Mouse (Mus musculus) mesoderm, embryonic 11.5 days (tissue): ENCODE results near the gene Cdc42ep2.
"Not testable (repeated sequence)": the region's sequence is repeated elsewhere in the genome, so short reads cannot be mapped to it uniquely, and the experiment has no call there.

Experiments
- DNase-seq: peaks from one replicate; pipeline ENCODE4 v3.0.0-alpha.2; 2012; ENCODE audit warnings: low read depth, low spot score

The Cdc42ep2 gene

GRCm38 (mm10) chr19:5912103-5913006 lies 12.3 kb downstream of the Cdc42ep2 start:
- peak; percentile 100 for DNase-seq

- DNase-seq, result no peak
Observed at GRCm38 (mm10) chr19:5911430-5912102, 13.1 kb downstream of the Cdc42ep2 start.

DNA sequence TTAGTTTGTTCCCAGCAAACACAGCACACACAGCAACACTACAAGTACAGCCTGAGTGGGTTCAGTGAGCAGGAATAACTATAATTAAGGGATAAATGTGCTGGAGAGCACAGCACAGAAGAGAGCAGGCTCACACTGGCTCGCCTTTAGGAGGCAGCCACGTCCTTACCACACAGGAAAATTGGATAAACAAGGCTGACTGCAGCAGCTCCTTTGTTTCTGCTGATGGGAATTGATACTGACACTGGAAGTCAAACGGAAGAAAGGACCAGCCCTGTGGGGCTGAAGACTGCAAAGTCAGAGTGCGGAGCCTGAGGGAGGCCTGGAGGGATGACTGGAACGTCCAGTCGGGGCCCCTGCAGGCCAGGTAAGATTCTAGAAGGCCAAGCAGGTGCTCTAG lies 14.4 kb downstream of the Cdc42ep2 start:
- no peak for DNase-seq

GRCm38 (mm10) chr19:5907275-5907674 lies 17.3 kb downstream of the Cdc42ep2 start:
- no peak for DNase-seq

DNA sequence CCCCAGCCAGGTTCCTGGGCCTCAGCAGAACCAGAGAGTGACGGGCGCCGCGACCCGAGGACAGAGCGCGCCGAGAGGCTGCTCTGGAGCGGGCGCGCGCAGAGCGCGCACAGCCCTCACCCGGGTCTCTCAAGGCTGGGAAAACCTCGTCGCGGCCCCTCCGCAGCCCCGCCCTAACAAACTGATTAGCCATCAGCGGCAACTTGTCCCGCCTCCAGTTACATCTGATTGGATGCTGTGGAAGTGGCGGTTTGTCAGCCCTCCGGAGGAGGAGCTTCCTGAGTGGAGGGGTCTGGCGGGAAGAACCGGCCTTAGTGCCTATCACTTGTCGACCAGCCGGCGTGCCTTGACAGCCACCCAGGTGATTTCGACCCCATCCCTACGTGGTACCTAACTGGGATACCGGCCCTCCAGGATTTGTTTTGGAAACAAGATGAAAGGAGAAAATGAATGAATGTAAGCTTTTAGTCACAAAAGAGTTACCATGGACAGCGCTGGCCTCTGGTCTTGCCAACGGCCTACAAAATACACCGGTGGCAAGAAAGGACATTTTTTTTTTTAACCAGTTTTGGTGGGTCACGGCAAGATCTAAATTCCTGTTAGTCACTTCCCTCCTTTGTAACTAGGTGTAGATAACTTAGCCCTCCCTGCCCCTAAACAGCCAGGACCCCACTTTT lies 30.5 kb downstream of the Cdc42ep2 start, which contains the start of gene Tigd3:
Gene Tigd3 (minus strand): TSS at position 148 of the 677 bp plus-strand sequence.
- peak; percentile 96 for DNase-seq

GRCm38 (mm10) chr19:5893282-5894001 lies 31.2 kb downstream of the Cdc42ep2 start:
- peak; percentile 24 for DNase-seq

GRCm38 (mm10) chr19:5892735-5893134 lies 31.9 kb downstream of the Cdc42ep2 start:
- no peak for DNase-seq

- DNase-seq, result no peak
Observed at GRCm38 (mm10) chr19:5892262-5892661, 32.4 kb downstream of the Cdc42ep2 start.

DNA sequence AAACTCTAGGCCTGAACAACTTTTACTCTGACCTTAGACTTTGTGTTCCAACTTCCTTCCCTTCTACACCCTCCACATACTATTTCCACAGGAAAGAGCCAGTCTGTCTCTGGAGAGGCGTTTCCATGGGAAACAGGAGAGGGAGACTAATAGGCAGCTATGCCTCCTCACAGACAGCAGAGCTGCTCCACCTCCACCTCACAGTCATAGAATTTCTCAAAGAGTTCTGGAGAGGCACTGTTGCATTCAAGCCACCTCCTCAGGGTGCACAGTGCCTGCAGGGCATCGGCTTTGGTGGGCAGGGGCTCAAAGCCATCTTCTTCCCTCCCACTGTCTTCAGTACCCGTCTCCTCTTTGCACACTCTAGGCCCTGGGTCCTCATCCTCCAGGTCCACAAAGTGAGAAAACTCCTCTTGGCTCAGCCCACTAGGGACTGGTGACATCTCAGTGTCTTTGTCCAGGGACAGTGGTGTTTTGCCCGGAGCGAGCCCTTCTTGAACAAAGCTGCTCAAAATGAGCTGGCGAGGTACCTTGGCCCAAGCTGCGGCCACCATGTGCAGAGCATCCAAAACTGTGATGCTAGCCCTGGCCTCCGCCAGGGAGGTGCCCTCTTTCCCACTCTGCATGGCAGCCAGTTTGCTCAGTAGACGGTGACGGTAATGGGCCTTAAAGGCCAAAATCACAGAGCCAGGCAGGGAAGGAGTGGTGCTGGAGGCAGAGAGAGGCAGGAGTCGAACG lies 32.9 kb downstream of the Cdc42ep2 start:
- DNase-seq, result no peak

DNA sequence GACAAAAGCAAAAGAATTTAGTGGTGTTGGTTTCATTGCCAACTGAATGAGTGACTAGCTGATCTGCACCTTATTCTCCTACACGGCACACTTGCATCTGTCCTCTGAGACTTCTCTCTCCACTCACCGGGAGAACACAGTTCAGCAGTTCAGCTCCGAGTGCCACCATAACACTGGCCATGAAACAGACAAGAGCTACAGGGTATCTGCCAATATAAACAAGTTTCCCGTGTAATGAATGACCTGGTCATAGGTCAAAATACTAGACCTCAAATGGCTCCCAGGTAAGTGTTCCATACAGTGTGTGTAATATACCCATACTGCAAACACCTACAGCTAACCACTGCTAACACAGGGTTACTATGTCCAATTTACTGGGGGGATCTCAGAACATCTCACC lies 35.4 kb downstream of the Cdc42ep2 start:
- no peak for DNase-seq

DNA sequence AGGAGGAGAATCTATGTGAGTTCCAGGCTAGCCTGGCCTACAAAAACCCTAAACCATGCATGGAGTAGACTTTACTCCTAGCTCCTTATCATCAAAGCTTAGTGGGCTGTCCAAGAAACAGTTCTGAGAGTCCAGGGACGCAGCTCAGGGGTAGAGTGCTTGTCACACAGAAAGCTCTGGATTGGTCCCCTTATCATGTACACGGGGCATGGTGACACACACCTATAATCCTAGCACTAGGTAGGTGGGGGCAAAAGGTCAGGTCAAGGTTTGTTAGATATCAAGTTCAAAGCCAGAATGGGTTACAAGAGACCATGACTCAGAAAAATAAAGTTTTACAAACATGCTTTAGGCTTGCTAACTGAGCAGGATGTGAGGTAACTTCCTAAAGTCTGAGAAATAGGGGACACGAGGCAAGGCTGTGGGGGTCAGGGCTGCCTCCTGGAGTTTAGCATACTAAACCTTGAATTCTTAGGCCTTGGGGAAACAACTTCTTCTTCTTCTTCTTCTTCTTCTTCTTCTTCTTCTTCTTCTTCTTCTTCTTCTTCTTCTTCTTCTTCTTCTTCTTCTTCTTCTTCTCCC lies 37.3 kb downstream of the Cdc42ep2 start:
- DNase-seq, result no peak

DNA sequence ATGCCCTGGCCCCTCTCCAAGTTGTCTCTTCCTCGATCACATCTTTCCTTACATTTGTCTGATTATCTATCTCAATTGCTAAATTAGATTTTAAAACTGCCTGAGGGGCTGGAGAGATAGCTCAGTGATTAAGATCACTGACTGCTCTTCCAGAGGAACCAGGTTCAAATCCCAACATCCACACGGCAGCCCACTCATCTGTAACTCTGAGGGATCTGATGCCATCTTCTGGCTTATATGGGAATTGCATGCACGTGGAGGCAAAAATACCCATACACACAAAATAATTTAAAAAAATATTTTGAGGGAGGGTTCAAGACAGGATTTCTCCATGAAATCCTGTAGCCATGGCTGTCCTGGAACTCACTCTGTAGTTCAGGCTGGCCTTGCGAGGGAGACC lies 38.8 kb downstream of the Cdc42ep2 start:
- peak; percentile 46 for DNase-seq

GRCm38 (mm10) chr19:5883935-5884334 lies 40.7 kb downstream of the Cdc42ep2 start:
- no peak for DNase-seq

DNA sequence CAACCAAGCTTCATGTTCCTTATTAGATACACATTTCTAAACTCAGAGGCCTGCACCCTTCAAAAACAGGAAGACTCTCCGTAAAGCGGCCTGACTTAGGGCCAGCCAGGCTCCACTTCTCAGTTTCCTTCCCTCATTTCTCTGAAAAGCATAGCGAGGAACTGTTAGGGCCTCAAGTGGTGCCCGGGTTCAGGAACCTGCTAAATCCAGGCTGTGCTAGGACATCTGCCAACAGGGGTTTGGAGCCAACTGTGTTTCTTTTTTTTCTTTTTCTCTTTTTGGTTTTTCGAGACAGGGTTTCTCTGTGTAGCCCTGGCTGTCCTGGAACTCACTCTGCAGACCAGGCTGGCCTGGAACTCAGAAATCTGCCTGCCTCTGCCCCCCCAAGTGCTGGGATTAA lies 42.5 kb downstream of the Cdc42ep2 start:
- DNase-seq, result not testable (repeated sequence)

GRCm38 (mm10) chr19:5881155-5881554 lies 43.5 kb downstream of the Cdc42ep2 start:
- DNase-seq, result no peak

DNA sequence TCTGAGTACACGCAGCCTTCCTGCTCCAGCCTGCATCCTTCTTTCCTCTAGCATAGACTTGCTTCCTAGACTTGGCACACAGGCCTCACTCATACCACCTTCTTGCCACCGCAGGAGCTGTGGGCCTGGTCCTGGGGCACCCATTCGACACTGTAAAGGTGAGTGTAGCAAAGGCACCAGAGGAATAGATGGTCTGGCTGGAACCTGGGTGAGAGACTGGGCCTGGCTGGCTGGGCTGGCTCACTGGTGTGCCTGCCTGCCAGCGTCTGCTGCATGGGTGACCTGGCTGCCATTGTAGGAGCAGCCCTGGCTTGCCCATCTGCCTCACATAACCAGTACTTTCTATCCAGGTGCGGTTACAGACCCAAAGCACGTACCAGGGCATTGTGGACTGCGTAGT lies 44.9 kb downstream of the Cdc42ep2 start:
- DNase-seq, result no peak

- no peak for DNase-seq
Observed at GRCm38 (mm10) chr19:5878916-5879315, 45.7 kb downstream of the Cdc42ep2 start.

- DNase-seq, result no peak
Observed at GRCm38 (mm10) chr19:5878362-5878722, 46.3 kb downstream of the Cdc42ep2 start.

DNA sequence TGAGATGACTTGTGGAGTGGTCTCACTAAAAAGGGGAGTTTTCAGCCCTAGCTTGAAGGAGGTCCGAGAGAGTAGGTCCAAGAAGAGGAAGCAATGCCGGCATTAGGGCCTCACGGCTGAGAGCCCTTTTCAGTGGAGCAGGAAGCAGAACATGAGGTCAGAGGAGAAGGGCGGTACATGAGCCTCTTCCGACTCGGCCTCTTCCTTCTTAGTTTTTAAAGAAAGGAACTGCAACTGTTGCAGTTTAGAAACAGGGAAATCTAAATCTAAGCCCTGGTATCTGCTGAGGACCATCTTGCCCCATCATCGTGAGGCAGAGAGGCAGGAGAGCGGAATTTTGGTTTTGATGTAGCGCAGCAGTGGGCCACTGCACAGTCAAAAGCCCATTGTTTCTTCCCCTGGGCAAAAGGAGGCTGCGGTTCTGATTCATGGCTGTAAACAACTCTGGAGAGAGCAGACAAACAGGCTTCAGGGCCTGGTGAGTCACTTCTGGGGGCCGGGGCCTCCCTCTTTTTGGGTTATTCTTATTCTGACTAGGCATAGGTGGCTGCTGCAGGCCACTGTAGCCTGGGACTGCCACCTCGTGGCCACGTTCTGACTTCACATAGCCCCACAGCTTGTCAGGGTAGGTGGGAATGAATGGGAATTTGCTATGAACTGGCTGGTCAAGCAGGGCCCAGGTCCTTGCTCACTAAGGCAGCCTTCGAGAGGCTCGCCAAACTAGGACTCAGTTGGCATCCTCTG lies 46.8 kb downstream of the Cdc42ep2 start, which contains the start of gene Slc25a45:
Gene Slc25a45 (plus strand): TSS at position 191 of the 744 bp plus-strand sequence.
- DNase-seq, result peak; percentile 68
